8 mouse cellular contexts compared by ENCODE assay signal in genomic region chr8:72547122-72547801, GRCm38 (mm10). TPM values are rescaled to one million over a fixed set of nuclear protein-coding genes. Genes with fewer than 3 reads are reported as not detected.
DNase-seq lines count a peak whose midpoint lies in the region; ATAC-seq and TF ChIP-seq lines count a peak whose summit lies in the region.

No protein-coding gene starts in this region.

- H3K4me1 ChIP-seq in ES-E14 (ENCODE audit: control insufficient read depth in 2 of 2, insufficient read depth in 2 of 2, low read length in 2 of 2, poor library complexity in 1 of 2), result peaks cover 0 to 7% of the 10 kb centered on the region in 2 experiments; a peak in 3 of 4 replicates
- peaks cover 33% of the 10 kb centered on the region for H3K4me1 ChIP-seq in forebrain, embryonic 10.5 days
- peaks cover 30% of the 10 kb centered on the region for H3K4me1 ChIP-seq in hindbrain, embryonic 16.5 days (ENCODE audit: control insufficient read depth, insufficient read depth, low read depth, low read length)
- peaks cover 14% of the 10 kb centered on the region for H3K4me1 ChIP-seq in liver, postnatal 0 days (ENCODE audit: insufficient read depth)
- no peaks in the 10 kb centered on the region; the same call in 1 of the 2 replicates for H3K4me1 ChIP-seq in small intestine, adult 2 months (ENCODE audit: control insufficient read depth, insufficient read depth, insufficient read length, low read length)

- peak overlapping the region; percentile 93 to 95 for H3K4me3 ChIP-seq in ES-E14 (ENCODE audit: insufficient read depth in 1 of 2, low read depth in 1 of 2, low read length in 2 of 2, poor library complexity in 1 of 2, severe bottlenecking in 1 of 2)
- peak overlapping the region; percentile 98 for H3K4me3 ChIP-seq in forebrain, embryonic 10.5 days
- peak overlapping the region; percentile 97 for H3K4me3 ChIP-seq in hindbrain, embryonic 16.5 days (ENCODE audit: low read length)
- H3K4me3 ChIP-seq in liver, postnatal 0 days (ENCODE audit: low read depth, low read length), result peak overlapping the region; percentile 98
- H3K4me3 ChIP-seq in small intestine, adult 2 months (ENCODE audit: low read depth, low read length), result peak overlapping the region; percentile 79

- DNase-seq in gastrocnemius, postnatal 14 days, result peak; percentile 22
- DNase-seq in gastrocnemius, postnatal 4 days (ENCODE audit: low spot score in 2 of 2), result no peak
- DNase-seq in ES-E14 (ENCODE audit: low read depth, low spot score), result no peak
- DNase-seq in forebrain, embryonic 10.5 days (ENCODE audit: extremely low spot score, low spot score), result no peak
- DNase-seq in liver, postnatal 0 days, result no peak
- no peak for DNase-seq in Muller cell, postnatal 12 days (ENCODE audit: inconsistent ontology term)

- 3% methylated on average over 27 of the region's 27 CpGs for WGBS in forebrain, embryonic 10.5 days
- WGBS in hindbrain, embryonic 16.5 days, result 2% methylated on average over 24 of the region's 27 CpGs
- WGBS in liver, postnatal 0 days (ENCODE audit: insufficient replicate concordance), result 2% methylated on average over 27 of the region's 27 CpGs
- 2% methylated on average over 27 of the region's 27 CpGs for WGBS in small intestine, adult 2 months

- H3K4me2 ChIP-seq in hindbrain, embryonic 16.5 days (ENCODE audit: low read length), result peak overlapping the region; percentile 94
- peak overlapping the region; percentile 99 for H3K4me2 ChIP-seq in liver, postnatal 0 days (ENCODE audit: low read depth, low read length)

- no peak for TF ChIP-seq POLR2A in small intestine, adult 2 months (IDR thresholded peaks at IDR 0.05; ENCODE audit: low read depth, low read length)

- peak overlapping the region; percentile 64 for H3K27ac ChIP-seq in ES-E14 (ENCODE audit: insufficient read depth, low read depth, low read length, poor library complexity, severe bottlenecking)
- peak overlapping the region; percentile 95 for H3K27ac ChIP-seq in forebrain, embryonic 10.5 days
- H3K27ac ChIP-seq in hindbrain, embryonic 16.5 days (ENCODE audit: low read depth, low read length), result peak overlapping the region; percentile 92
- peak overlapping the region; percentile 93 for H3K27ac ChIP-seq in liver, postnatal 0 days (ENCODE audit: low read depth)
- no peak overlapping the region for H3K27ac ChIP-seq in small intestine, adult 2 months (ENCODE audit: insufficient read depth, low read depth, low read length)

- no peaks in the 10 kb centered on the region for H3K27me3 ChIP-seq in forebrain, embryonic 10.5 days (ENCODE audit: poor library complexity, severe bottlenecking)
- no peaks in the 10 kb centered on the region for H3K27me3 ChIP-seq in hindbrain, embryonic 16.5 days (replicated peaks; ENCODE audit: control insufficient read depth, insufficient read depth, low read length)
- no peaks in the 10 kb centered on the region for H3K27me3 ChIP-seq in liver, postnatal 0 days (ENCODE audit: insufficient read depth, low read length)
- H3K27me3 ChIP-seq in small intestine, adult 2 months (ENCODE audit: control insufficient read depth, insufficient read depth, low read length), result no peaks in the 10 kb centered on the region

- H3K9me3 ChIP-seq in ES-E14 (ENCODE audit: control insufficient read depth, insufficient read depth, low read depth, low read length), result no peaks in the 10 kb centered on the region
- H3K9me3 ChIP-seq in forebrain, embryonic 10.5 days, result no peaks in the 10 kb centered on the region
- no peaks in the 10 kb centered on the region for H3K9me3 ChIP-seq in hindbrain, embryonic 16.5 days (ENCODE audit: control insufficient read depth, low read length)
- H3K9me3 ChIP-seq in liver, postnatal 0 days (ENCODE audit: low read length), result no peaks in the 10 kb centered on the region

- H3K9ac ChIP-seq in ES-E14 (ENCODE audit: insufficient read depth, low read depth, low read length, poor library complexity, severe bottlenecking), result peak overlapping the region; percentile 94
- peak overlapping the region; percentile 94 for H3K9ac ChIP-seq in hindbrain, embryonic 16.5 days (ENCODE audit: low read depth, low read length)
- peak overlapping the region; percentile 100 for H3K9ac ChIP-seq in liver, postnatal 0 days (replicated peaks)

- in situ Hi-C loops in ES-E14 (cut with MboI; ENCODE audit: low sequenced_read_pairs in 2 of 2, unreplicated experiment in 2 of 2), result no loop called here

- no peak for TF ChIP-seq CTCF in liver, postnatal 0 days (IDR thresholded peaks at IDR 0.05; ENCODE audit: low read depth)
- no peak for TF ChIP-seq CTCF in small intestine, adult 2 months (IDR thresholded peaks at IDR 0.05; ENCODE audit: extremely low read depth, insufficient read length, insufficient replicate concordance, low read depth, low read length)

- intact Hi-C loops in gastrocnemius, postnatal 14 days (cut with DNase I; ENCODE audit: low total_unique reads), result loop anchor here (10.0 kb wide), 1 partner anchor 52 kb away; the partner anchor contains the start of gene Slc35e1

- H3K36me3 ChIP-seq in ES-E14 (ENCODE audit: control insufficient read depth, insufficient read depth, low read length, poor library complexity, severe bottlenecking), result peaks cover 6% of the 10 kb centered on the region; the same call in 1 of the 2 replicates
- peaks cover 32% of the 10 kb centered on the region for H3K36me3 ChIP-seq in forebrain, embryonic 10.5 days (replicated peaks)
- peaks cover 4% of the 10 kb centered on the region; the same call in 1 of the 2 replicates for H3K36me3 ChIP-seq in hindbrain, embryonic 16.5 days (ENCODE audit: control insufficient read depth, insufficient read depth, low read length)
- H3K36me3 ChIP-seq in liver, postnatal 0 days (replicated peaks; ENCODE audit: insufficient read depth, low read length), result 0 out of 2 replicates have a peak, but pooled peaks cover 5% of the 10 kb centered on the region
- H3K36me3 ChIP-seq in small intestine, adult 2 months (ENCODE audit: control insufficient read depth, insufficient read depth, low read length), result no peaks in the 10 kb centered on the region

- TF ChIP-seq EP300 in liver, postnatal 0 days (IDR thresholded peaks at IDR 0.05; ENCODE audit: low read depth), result no peak

- peak; percentile 5 for ATAC-seq in hindbrain, embryonic 16.5 days
- 0 out of 2 replicates have a peak, but pooled peaks have one; percentile 9 for ATAC-seq in liver, postnatal 0 days

TF ChIP-seq in ES-E14, 5 proteins besides CTCF, POLR2A, EP300 and RAD21:
- TF ChIP-seq ZNF384 (IDR thresholded peaks at IDR 0.05; ENCODE audit: low read depth, low read length) (no peak), ZC3H11A (IDR thresholded peaks at IDR 0.05; ENCODE audit: borderline replicate concordance, low read depth, low read length) (no peak), MAFK (IDR thresholded peaks at IDR 0.05; ENCODE audit: insufficient read depth, low read depth, low read length) (no peak), HCFC1 (IDR thresholded peaks at IDR 0.05; ENCODE audit: borderline replicate concordance, insufficient read depth, low read length) (no peak; the same call in 1 of the 2 replicates), CHD2 (IDR thresholded peaks at IDR 0.05; ENCODE audit: low read depth, low read length) (no peak)

RNA-seq across cellular contexts. Expression of gene Med26, which starts 0.8 kb away (rescaled TPM):
- 10 to 100 TPM in 1 of 2 experiments, 1 to 10 TPM in 1; 7.4 to 12.0 TPM for total RNA-seq in gastrocnemius, postnatal 14 days (2021)
- total RNA-seq in gastrocnemius, postnatal 4 days (2021), result 1 to 10 TPM; 9.4 to 9.8 TPM
- 13.6 and 15.3 TPM in 2 replicates for total RNA-seq in ES-E14 (2012; rRNA removed)
- 19.4 and 20.1 TPM in 2 replicates for polyA plus RNA-seq in forebrain, embryonic 10.5 days (2016; fragmentation: Nextera tagmentation; extraction: Ambion mirVana)
- 15.5 and 17.3 TPM in 2 replicates for polyA plus RNA-seq in hindbrain, embryonic 16.5 days (2015; fragmentation: Nextera tagmentation; extraction: Ambion mirVana)
- 4.9 TPM in 2 replicates for polyA plus RNA-seq in liver, postnatal 0 days (2015; fragmentation: Nextera tagmentation; extraction: Ambion mirVana)
- 7.8 and 15.1 TPM in 2 replicates for polyA plus RNA-seq in small intestine, adult 2 months (2012; rRNA removed)

RNA-seq across cellular contexts. Expression of gene Smim7, which starts 23.6 kb away (rescaled TPM):
- total RNA-seq in gastrocnemius, postnatal 14 days (2021), result 10 to 100 TPM; 80.0 to 81.2 TPM
- 100 to 1,000 TPM; 114 to 123 TPM for total RNA-seq in gastrocnemius, postnatal 4 days (2021)
- 45.2 and 50.1 TPM in 2 replicates for total RNA-seq in ES-E14 (2012; rRNA removed)
- 105 and 106 TPM in 2 replicates for polyA plus RNA-seq in forebrain, embryonic 10.5 days (2016; fragmentation: Nextera tagmentation; extraction: Ambion mirVana)
- 123 and 127 TPM in 2 replicates for polyA plus RNA-seq in hindbrain, embryonic 16.5 days (2015; fragmentation: Nextera tagmentation; extraction: Ambion mirVana)
- 56.1 and 59.3 TPM in 2 replicates for polyA plus RNA-seq in liver, postnatal 0 days (2015; fragmentation: Nextera tagmentation; extraction: Ambion mirVana)
- 17.7 and 29.3 TPM in 2 replicates for polyA plus RNA-seq in small intestine, adult 2 months (2012; rRNA removed)

RNA-seq across cellular contexts. Expression of gene Tmem38a, which starts 24.6 kb away (rescaled TPM):
- 1,000 to 10,000 TPM; 1,133 to 1,242 TPM for total RNA-seq in gastrocnemius, postnatal 14 days (2021)
- total RNA-seq in gastrocnemius, postnatal 4 days (2021), result 100 to 1,000 TPM; 536 to 560 TPM
- total RNA-seq in ES-E14 (2012; rRNA removed), result 13.2 and 16.4 TPM in 2 replicates
- 8.6 and 10.4 TPM in 2 replicates for polyA plus RNA-seq in forebrain, embryonic 10.5 days (2016; fragmentation: Nextera tagmentation; extraction: Ambion mirVana)
- polyA plus RNA-seq in hindbrain, embryonic 16.5 days (2015; fragmentation: Nextera tagmentation; extraction: Ambion mirVana), result 41.8 and 42.9 TPM in 2 replicates
- 2.3 and 5.8 TPM in 2 replicates for polyA plus RNA-seq in liver, postnatal 0 days (2015; fragmentation: Nextera tagmentation; extraction: Ambion mirVana)
- polyA plus RNA-seq in small intestine, adult 2 months (2012; rRNA removed), result 11.5 and 13.7 TPM in 2 replicates

RNA-seq across cellular contexts. Expression of gene Slc35e1, which starts 54.8 kb away (rescaled TPM):
- total RNA-seq in gastrocnemius, postnatal 14 days (2021), result 10 to 100 TPM; 25.9 to 26.8 TPM
- 10 to 100 TPM; 24.5 to 28.3 TPM for total RNA-seq in gastrocnemius, postnatal 4 days (2021)
- 91.1 and 97.0 TPM in 2 replicates for total RNA-seq in ES-E14 (2012; rRNA removed)
- 14.0 and 15.3 TPM in 2 replicates for polyA plus RNA-seq in forebrain, embryonic 10.5 days (2016; fragmentation: Nextera tagmentation; extraction: Ambion mirVana)
- polyA plus RNA-seq in hindbrain, embryonic 16.5 days (2015; fragmentation: Nextera tagmentation; extraction: Ambion mirVana), result 5.7 and 8.2 TPM in 2 replicates
- 5.8 and 6.0 TPM in 2 replicates for polyA plus RNA-seq in liver, postnatal 0 days (2015; fragmentation: Nextera tagmentation; extraction: Ambion mirVana)
- polyA plus RNA-seq in small intestine, adult 2 months (2012; rRNA removed), result 87.7 and 167 TPM in 2 replicates
